Mouse (Mus musculus) midbrain, embryonic 10.5 days (tissue): ENCODE data around the gene Bpnt1. TPM values are rescaled to one million over a fixed set of nuclear protein-coding genes. Genes with fewer than 3 reads are reported as not detected.
"Not testable (repeated sequence)": the region's sequence is repeated elsewhere in the genome, so short reads cannot be mapped to it uniquely, and the experiment has no call there.

ENCODE experiments used
- DNase-seq: peaks from one replicate; pipeline ENCODE4 v3.0.0-alpha.2; 2017; ENCODE audit warnings: low spot score
- H3K27ac ChIP-seq: fragments of 300-500 bp; sonication (generic); replicated peaks from 2 replicates; pipeline ENCODE4 v1.5.1; 2016; ENCODE audit warnings: mild to moderate bottlenecking
- H3K27me3 ChIP-seq: fragments of 300-500 bp; sonication (generic); 2 replicates; pipeline ENCODE4 v1.6.1; 2016; ENCODE audit warnings: low read depth, mild to moderate bottlenecking; ENCODE audit not compliant: poor library complexity, severe bottlenecking
- H3K36me3 ChIP-seq: fragments of 300-500 bp; sonication (generic); 2 replicates; pipeline ENCODE4 v1.6.1; 2016; ENCODE audit warnings: mild to moderate bottlenecking, moderate library complexity
- H3K4me1 ChIP-seq: fragments of 300-500 bp; sonication (generic); 2 replicates; pipeline ENCODE4 v1.6.1; 2016
- H3K4me3 ChIP-seq: fragments of 300-500 bp; sonication (generic); 2 replicates; pipeline ENCODE4 v1.5.1; 2016; ENCODE audit warnings: mild to moderate bottlenecking, moderate library complexity
- H3K9me3 ChIP-seq: fragments of 300-500 bp; sonication (generic); replicated peaks from 2 replicates; pipeline ENCODE4 v1.6.1; 2016; ENCODE audit warnings: mild to moderate bottlenecking
- WGBS: fragments of 180-500 bp; shearing (Covaris S2); methylation state at CpG from one replicate; pipeline ENCODE4 v1.1.7; 2016; 5-methylcytosine and 5-hydroxymethylcytosine counted together
- polyA plus RNA-seq: library from polyadenylated mRNA; unstranded; fragments of >200 nt; fragmentation: Nextera tagmentation; extraction: Ambion mirVana; gene quantifications from 2 replicates; pipeline ENCODE4 v1.2.1, GENCODE M21; 2016

Gene Bpnt1
- polyA plus RNA-seq, 1 experiment from 2014 or later = 30.7 TPM

- H3K4me1 ChIP-seq = no peaks in the 10 kb centered on the region
- no peak overlapping the region for H3K4me3 ChIP-seq
- H3K27ac ChIP-seq = no peak overlapping the region
- 96% methylated on average over 7 of the region's 7 CpGs for WGBS
- no peak for DNase-seq
- peaks cover 54% of the 10 kb centered on the region for H3K36me3 ChIP-seq
- 0 out of 2 replicates have a peak, but pooled peaks cover 4% of the 10 kb centered on the region for H3K9me3 ChIP-seq
- no peaks in the 10 kb centered on the region for H3K27me3 ChIP-seq
These were observed 24.3 kb upstream of the Bpnt1 start for GRCm38 (mm10) chr1:185307645-185308044.

- Histone ChIP-seq H3K27ac (no peak overlapping the region), H3K4me3 (no peak overlapping the region), H3K9me3 (0 out of 2 replicates have a peak, but pooled peaks cover 4% of the 10 kb centered on the region), H3K27me3 (no peaks in the 10 kb centered on the region), H3K4me1 (no peaks in the 10 kb centered on the region), H3K36me3 (peaks cover 53% of the 10 kb centered on the region)
- WGBS = 96% methylated on average over 2 of the region's 2 CpGs
- no peak for DNase-seq
These were observed 23.6 kb upstream of the Bpnt1 start for GRCm38 (mm10) chr1:185308334-185308733.

- no peak for DNase-seq
- H3K27ac ChIP-seq = no peak overlapping the region
- no peaks in the 10 kb centered on the region for H3K27me3 ChIP-seq
- WGBS = 81% methylated on average over 4 of the region's 4 CpGs
- peaks cover 56% of the 10 kb centered on the region for H3K36me3 ChIP-seq
- H3K4me1 ChIP-seq = no peaks in the 10 kb centered on the region
- H3K9me3 ChIP-seq = 0 out of 2 replicates have a peak, but pooled peaks cover 4% of the 10 kb centered on the region
- H3K4me3 ChIP-seq = no peak overlapping the region
These were observed 23.0 kb upstream of the Bpnt1 start for GRCm38 (mm10) chr1:185308908-185309307.

GRCm38 (mm10) chr1:185311949-185312348 is 20.0 kb upstream of the Bpnt1 start:
- Histone ChIP-seq H3K9me3 (0 out of 2 replicates have a peak, but pooled peaks cover under 1% of the 10 kb centered on the region), H3K4me3 (no peak overlapping the region), H3K27me3 (no peaks in the 10 kb centered on the region), H3K36me3 (peaks cover 68% of the 10 kb centered on the region), H3K4me1 (no peaks in the 10 kb centered on the region), H3K27ac (no peak overlapping the region)
- DNase-seq = no peak
- WGBS = 95% methylated on average over 9 of the region's 9 CpGs

GRCm38 (mm10) chr1:185314546-185314945 is 17.4 kb upstream of the Bpnt1 start:
- H3K36me3 ChIP-seq = peaks cover 72% of the 10 kb centered on the region
- no peaks in the 10 kb centered on the region for H3K9me3 ChIP-seq
- 93% methylated on average over 4 of the region's 4 CpGs for WGBS
- H3K4me1 ChIP-seq = no peaks in the 10 kb centered on the region
- no peak overlapping the region for H3K4me3 ChIP-seq
- DNase-seq = no peak
- no peaks in the 10 kb centered on the region for H3K27me3 ChIP-seq
- no peak overlapping the region for H3K27ac ChIP-seq

GRCm38 (mm10) chr1:185315846-185316568 is 15.9 kb upstream of the Bpnt1 start:
- no peaks in the 10 kb centered on the region for H3K9me3 ChIP-seq
- H3K27me3 ChIP-seq = no peaks in the 10 kb centered on the region
- H3K4me3 ChIP-seq = no peak overlapping the region
- 91% methylated on average over 16 of the region's 16 CpGs for WGBS
- no peak for DNase-seq
- H3K27ac ChIP-seq = no peak overlapping the region
- H3K36me3 ChIP-seq = peaks cover 82% of the 10 kb centered on the region
- no peaks in the 10 kb centered on the region for H3K4me1 ChIP-seq

GRCm38 (mm10) chr1:185327754-185328345 is 4.1 kb upstream of the Bpnt1 start:
- not testable (repeated sequence) for H3K27ac ChIP-seq, H3K9me3 ChIP-seq, H3K27me3 ChIP-seq, DNase-seq
- 67% methylated on average over 3 of the region's 3 CpGs for WGBS
- Histone ChIP-seq H3K4me3 (peak overlapping the region; percentile 95), H3K4me1 (peaks cover 26% of the 10 kb centered on the region), H3K36me3 (peaks cover 43% of the 10 kb centered on the region)

- Histone ChIP-seq H3K4me1 (peaks cover 36% of the 10 kb centered on the region), H3K9me3 (no peaks in the 10 kb centered on the region), H3K27me3 (no peaks in the 10 kb centered on the region), H3K4me3 (peak within 1 kb of the TSS; percentile 95), H3K27ac (peak within 1 kb of the TSS; percentile 97), H3K36me3 (peaks cover 32% of the 10 kb centered on the region)
- WGBS = under 1% methylated on average over 76 of the region's 76 CpGs
- peak; percentile 93 for DNase-seq
These were observed 3.0 kb upstream of the Bpnt1 start, which contains the start of gene Iars2 for GRCm38 (mm10) chr1:185328721-185329610. TSS of gene Iars2 (minus strand) at chr1:185329396.

- peaks cover 28% of the 10 kb centered on the region for H3K36me3 ChIP-seq
- H3K4me1 ChIP-seq = peaks cover 36% of the 10 kb centered on the region
- H3K27ac ChIP-seq = peak overlapping the region; percentile 97; the same call in 1 of the 2 replicates
- no peaks in the 10 kb centered on the region for H3K9me3 ChIP-seq
- H3K27me3 ChIP-seq = no peaks in the 10 kb centered on the region
- DNase-seq = no peak
- WGBS = 94% methylated on average over 8 of the region's 8 CpGs
- peak overlapping the region; percentile 95 for H3K4me3 ChIP-seq
These were observed 2.1 kb upstream of the Bpnt1 start for GRCm38 (mm10) chr1:185329851-185330250.

- 56% methylated on average over 5 of the region's 5 CpGs for WGBS
- Histone ChIP-seq H3K27ac (peak overlapping the region; percentile 83; the same call in 1 of the 2 replicates), H3K27me3 (no peaks in the 10 kb centered on the region), H3K4me3 (peak overlapping the region; percentile 60), H3K9me3 (no peaks in the 10 kb centered on the region), H3K36me3 (peaks cover 14% of the 10 kb centered on the region), H3K4me1 (peaks cover 50% of the 10 kb centered on the region)
- no peak for DNase-seq
These were observed 585 bp upstream of the Bpnt1 start for GRCm38 (mm10) chr1:185331364-185331763.

- Histone ChIP-seq H3K4me3 (no peak overlapping the region), H3K4me1 (peaks cover 50% of the 10 kb centered on the region), H3K36me3 (peaks cover 16% of the 10 kb centered on the region), H3K27me3 (no peaks in the 10 kb centered on the region), H3K27ac (no peak overlapping the region), H3K9me3 (no peaks in the 10 kb centered on the region)
- WGBS = 96% methylated on average over 5 of the region's 5 CpGs
- no peak for DNase-seq
These were observed 1.7 kb downstream of the Bpnt1 start for GRCm38 (mm10) chr1:185333651-185334050.

- DNase-seq = no peak
- peaks cover 20% of the 10 kb centered on the region for H3K36me3 ChIP-seq
- H3K4me1 ChIP-seq = peaks cover 48% of the 10 kb centered on the region
- H3K27me3 ChIP-seq = no peaks in the 10 kb centered on the region
- H3K27ac ChIP-seq = no peak overlapping the region
- no peak overlapping the region for H3K4me3 ChIP-seq
- H3K9me3 ChIP-seq = no peaks in the 10 kb centered on the region
- 93% methylated on average over 4 of the region's 4 CpGs for whole genome bisulfite sequencing
These were observed 2.2 kb downstream of the Bpnt1 start for GRCm38 (mm10) chr1:185334136-185334535.
